Mouse (Mus musculus): Measurements from ENCODE around the gene Polr2j. TPM values are rescaled to one million over a fixed set of nuclear protein-coding genes. Genes with fewer than 3 reads are reported as not detected.

Gene Polr2j
- 9.9 and 12.2 TPM in 2 replicates for polyA plus RNA-seq (2012)

DNA sequence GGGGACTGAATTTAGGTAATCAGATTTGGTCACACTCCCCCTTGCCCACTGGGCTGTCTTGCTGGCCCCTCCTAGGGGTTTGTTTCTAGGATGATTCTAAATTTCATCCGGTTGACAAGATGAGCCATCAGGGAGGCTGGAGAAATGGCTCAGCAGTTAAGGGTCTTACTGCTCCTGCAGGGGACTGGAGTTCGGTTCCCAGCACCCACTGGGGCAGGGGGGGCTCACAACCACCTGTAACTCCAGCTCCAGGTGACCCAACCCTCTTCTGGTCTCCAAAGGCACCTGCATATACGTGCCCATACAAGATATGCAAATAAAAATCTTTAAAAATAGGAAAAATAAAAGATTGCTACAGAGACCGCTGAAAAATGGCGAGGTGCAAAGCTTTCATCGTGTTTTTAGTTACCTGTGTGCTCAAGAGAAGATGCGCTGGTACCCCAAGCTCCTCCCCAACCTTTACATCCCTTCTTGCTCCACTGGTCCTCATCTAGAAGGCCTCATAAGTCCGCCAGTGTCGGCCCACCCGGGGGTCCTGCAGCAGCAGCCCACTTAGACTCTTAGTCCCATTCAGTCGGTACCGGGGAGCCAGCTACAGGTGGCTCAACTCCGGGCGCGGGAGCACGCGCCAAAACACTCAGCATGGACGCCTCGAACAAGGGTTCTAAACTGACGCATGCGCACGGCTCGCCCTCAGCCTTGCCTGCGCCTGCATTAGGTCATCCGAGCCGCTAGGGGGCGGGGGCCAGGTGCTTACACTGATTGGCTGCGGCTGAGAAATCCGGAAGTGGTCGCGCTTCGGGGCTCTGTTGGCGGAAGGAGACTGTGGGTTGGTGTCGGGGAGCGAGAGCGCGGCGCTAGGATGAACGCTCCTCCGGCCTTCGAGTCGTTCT lies at the start of gene Polr2j:
Polr2j (plus strand) TSS at position 741 of the 893 bp plus-strand sequence.
- Histone ChIP-seq H3K36me3 (ENCODE audit: control insufficient read depth) (peaks cover 29% of the 10 kb centered on the region), H3K4me1 (ENCODE audit: control insufficient read depth) (peaks cover 37% of the 10 kb centered on the region), H3K4me3 (replicated peaks) (peak within 1 kb of the TSS; percentile 78)

DNA sequence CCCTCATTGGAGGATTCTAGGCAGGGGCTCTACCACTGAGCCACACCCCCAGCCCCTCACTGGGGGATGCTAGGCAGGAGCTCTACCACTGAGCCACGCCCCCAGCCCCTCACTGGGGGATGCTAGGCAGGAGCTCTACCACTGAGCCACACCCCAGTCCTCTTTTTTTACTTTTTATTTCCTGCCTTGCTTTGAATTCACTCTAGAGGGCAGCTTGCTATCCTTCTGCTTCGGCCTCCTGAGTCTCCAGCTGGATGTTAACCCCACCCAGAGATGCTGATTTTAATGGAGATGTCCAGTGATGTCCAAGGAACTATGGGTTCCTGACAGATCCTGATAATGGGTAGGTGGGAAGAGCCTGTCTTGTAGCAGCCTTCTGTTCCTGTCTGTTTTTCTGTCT lies 47.0 kb upstream of the Polr2j start:
- no peaks in the 10 kb centered on the region for H3K9me3 ChIP-seq (ENCODE audit: control insufficient read depth, low read length)
- TF ChIP-seq TAL1 (IDR thresholded peaks at IDR 0.05; ENCODE audit: low read length) (no peak), GATA1 (IDR thresholded peaks at IDR 0.05; ENCODE audit: low read length) (no peak)

More for the DNA sequence above, at the start of gene Polr2j:
- H3K27me3 ChIP-seq (ENCODE audit: control insufficient read depth) = no peaks in the 10 kb centered on the region
- H3K9me3 ChIP-seq (ENCODE audit: control insufficient read depth, low read length) = no peaks in the 10 kb centered on the region
- TF ChIP-seq GATA1 (IDR thresholded peaks at IDR 0.05; ENCODE audit: low read length) (no peak), TAL1 (IDR thresholded peaks at IDR 0.05; ENCODE audit: low read length) (no peak)

DNA sequence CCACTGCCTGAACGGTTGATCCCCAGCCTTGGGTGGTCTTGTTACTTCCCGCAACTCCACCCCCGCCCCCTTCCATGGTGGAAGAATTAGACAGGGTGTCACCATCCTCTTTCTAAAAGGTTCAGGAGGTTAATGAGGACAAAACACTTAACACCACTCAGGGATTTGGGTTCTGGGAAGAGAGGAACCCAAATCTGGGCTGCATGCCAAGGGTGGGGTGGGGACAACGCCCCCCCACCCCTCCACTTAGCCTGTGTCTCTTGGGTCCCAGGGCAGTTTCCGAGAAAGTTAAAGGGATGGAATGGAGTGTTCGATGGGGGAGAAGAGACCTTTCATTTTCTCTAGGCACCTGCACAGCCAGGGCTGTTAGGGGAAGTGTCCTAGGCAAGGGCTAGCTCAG lies 43.4 kb upstream of the Polr2j start:
- Histone ChIP-seq H3K4me1 (ENCODE audit: control insufficient read depth) (no peaks in the 10 kb centered on the region), H3K4me3 (replicated peaks) (no peak overlapping the region)
- TF ChIP-seq TAL1 (IDR thresholded peaks at IDR 0.05; ENCODE audit: low read length) (no peak), GATA1 (IDR thresholded peaks at IDR 0.05; ENCODE audit: low read length) (no peak)

More for the DNA sequence above, 47.0 kb upstream of the Polr2j start:
- H3K36me3 ChIP-seq (ENCODE audit: control insufficient read depth) = no peaks in the 10 kb centered on the region
- no peaks in the 10 kb centered on the region for H3K4me1 ChIP-seq (ENCODE audit: control insufficient read depth)
- H3K27me3 ChIP-seq (ENCODE audit: control insufficient read depth) = no peaks in the 10 kb centered on the region
- H3K4me3 ChIP-seq (replicated peaks) = no peak overlapping the region

DNA sequence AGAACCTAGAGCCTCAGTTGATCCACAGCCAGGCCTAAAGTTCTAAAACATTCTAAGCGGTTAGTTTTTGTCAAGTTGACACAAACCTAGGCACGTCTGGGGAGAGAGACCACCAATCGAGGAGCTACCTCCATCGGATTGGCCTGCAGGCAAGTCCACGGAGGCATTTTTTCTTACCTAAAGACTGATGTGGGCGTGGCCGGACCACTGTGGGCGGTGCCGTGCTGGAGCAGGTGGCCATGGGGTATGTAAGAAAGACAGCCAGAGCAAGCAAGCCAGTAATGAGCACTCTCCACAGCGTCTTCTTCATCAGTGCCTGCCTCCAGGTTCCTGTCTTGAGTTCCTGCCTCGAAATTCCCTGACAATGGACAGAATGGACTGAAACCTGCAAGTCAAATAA lies 42.9 kb upstream of the Polr2j start:
- Histone ChIP-seq H3K4me1 (ENCODE audit: control insufficient read depth) (no peaks in the 10 kb centered on the region), H3K9me3 (ENCODE audit: control insufficient read depth, low read length) (no peaks in the 10 kb centered on the region)
- no peak for TF ChIP-seq TAL1 (IDR thresholded peaks at IDR 0.05; ENCODE audit: low read length)
- TF ChIP-seq GATA1 (IDR thresholded peaks at IDR 0.05; ENCODE audit: low read length) = no peak

More for the DNA sequence above, 43.4 kb upstream of the Polr2j start:
- H3K36me3 ChIP-seq (ENCODE audit: control insufficient read depth) = no peaks in the 10 kb centered on the region
- no peaks in the 10 kb centered on the region for H3K27me3 ChIP-seq (ENCODE audit: control insufficient read depth)
- no peaks in the 10 kb centered on the region for H3K9me3 ChIP-seq (ENCODE audit: control insufficient read depth, low read length)

DNA sequence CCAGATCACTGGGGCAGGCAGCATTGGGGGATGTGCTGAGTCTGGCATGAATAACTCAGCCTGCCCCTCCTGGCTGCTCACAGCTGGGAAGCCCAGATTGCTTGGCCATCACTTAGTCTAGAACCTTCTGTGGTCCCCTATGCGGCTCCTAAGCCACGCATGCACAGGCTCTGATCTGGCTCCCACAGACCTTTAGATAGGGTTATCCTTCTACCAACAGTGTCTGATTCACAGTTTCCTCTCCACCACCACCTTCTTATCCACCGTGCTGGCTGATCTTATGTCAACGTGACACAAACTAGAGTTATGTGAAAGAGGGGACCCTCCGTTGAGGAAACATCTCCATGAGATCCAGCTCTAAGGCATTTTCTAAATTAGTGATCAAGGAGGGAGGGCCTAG lies 41.4 kb upstream of the Polr2j start:
- TF ChIP-seq TAL1 (IDR thresholded peaks at IDR 0.05; ENCODE audit: low read length) (no peak), GATA1 (IDR thresholded peaks at IDR 0.05; ENCODE audit: low read length) (no peak)
- H3K4me1 ChIP-seq (ENCODE audit: control insufficient read depth) = no peaks in the 10 kb centered on the region
- H3K9me3 ChIP-seq (ENCODE audit: control insufficient read depth, low read length) = no peaks in the 10 kb centered on the region
- H3K27me3 ChIP-seq (ENCODE audit: control insufficient read depth) = no peaks in the 10 kb centered on the region
- no peaks in the 10 kb centered on the region for H3K36me3 ChIP-seq (ENCODE audit: control insufficient read depth)
- H3K4me3 ChIP-seq (replicated peaks) = no peak overlapping the region

More for the DNA sequence above, 42.9 kb upstream of the Polr2j start:
- Histone ChIP-seq H3K27me3 (ENCODE audit: control insufficient read depth) (no peaks in the 10 kb centered on the region), H3K36me3 (ENCODE audit: control insufficient read depth) (no peaks in the 10 kb centered on the region), H3K4me3 (replicated peaks) (no peak overlapping the region)

DNA sequence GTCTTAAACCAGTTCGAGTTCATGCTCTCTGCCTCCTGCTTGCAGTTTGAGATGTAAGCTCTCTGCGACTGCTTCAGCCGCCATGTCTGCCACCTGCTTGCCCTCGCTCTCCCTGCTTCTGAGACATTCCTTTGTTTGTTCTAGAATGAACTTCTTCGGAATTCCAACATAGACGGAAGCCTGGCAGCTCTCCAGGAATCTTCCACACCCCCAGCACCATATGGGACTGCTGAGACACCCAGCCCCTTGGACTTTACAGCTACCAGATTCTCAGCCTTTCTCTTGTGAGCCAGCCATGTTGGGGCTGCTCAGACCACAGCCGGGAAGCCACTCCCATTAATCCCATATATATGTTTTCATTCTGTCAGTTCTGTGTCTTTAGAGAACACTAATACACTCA lies 40.1 kb upstream of the Polr2j start:
- no peaks in the 10 kb centered on the region for H3K27me3 ChIP-seq (ENCODE audit: control insufficient read depth)
- H3K4me1 ChIP-seq (ENCODE audit: control insufficient read depth) = no peaks in the 10 kb centered on the region
- no peaks in the 10 kb centered on the region for H3K36me3 ChIP-seq (ENCODE audit: control insufficient read depth)
- H3K4me3 ChIP-seq (replicated peaks) = no peak overlapping the region
- TF ChIP-seq TAL1 (IDR thresholded peaks at IDR 0.05; ENCODE audit: low read length) (no peak), GATA1 (IDR thresholded peaks at IDR 0.05; ENCODE audit: low read length) (no peak)
- H3K9me3 ChIP-seq (ENCODE audit: control insufficient read depth, low read length) = no peaks in the 10 kb centered on the region

DNA sequence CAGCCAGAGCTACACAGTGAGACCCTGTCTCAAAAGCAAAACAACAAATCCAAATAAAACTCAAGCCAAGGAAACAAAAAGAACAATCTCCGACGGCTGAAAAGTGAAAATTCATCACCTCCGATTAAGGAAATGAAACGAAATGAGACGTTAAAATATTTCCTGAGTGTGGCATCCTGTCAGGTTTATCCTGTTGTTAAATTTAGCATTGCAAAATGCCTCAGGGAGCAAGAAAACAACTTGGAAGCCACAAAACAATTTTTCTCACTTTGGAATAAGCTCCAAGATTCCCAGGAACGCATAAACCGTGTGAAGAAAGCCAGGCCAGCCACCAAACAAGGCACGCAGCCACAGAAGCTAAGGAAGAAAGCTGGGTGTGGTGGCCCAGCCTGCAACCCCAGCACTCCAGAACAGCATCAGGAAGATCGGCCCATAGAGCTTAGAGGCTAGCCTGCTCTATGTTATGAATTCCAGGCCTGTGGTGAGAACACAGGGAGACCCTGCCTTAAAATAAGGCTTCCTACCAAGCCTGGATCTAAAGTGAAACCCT lies 39.4 kb upstream of the Polr2j start:
- no peaks in the 10 kb centered on the region for H3K4me1 ChIP-seq (ENCODE audit: control insufficient read depth)
- H3K27me3 ChIP-seq (ENCODE audit: control insufficient read depth) = no peaks in the 10 kb centered on the region
- TF ChIP-seq GATA1 (IDR thresholded peaks at IDR 0.05; ENCODE audit: low read length) = no peak
- TF ChIP-seq TAL1 (IDR thresholded peaks at IDR 0.05; ENCODE audit: low read length) = no peak
- no peaks in the 10 kb centered on the region for H3K36me3 ChIP-seq (ENCODE audit: control insufficient read depth)
- no peaks in the 10 kb centered on the region for H3K9me3 ChIP-seq (ENCODE audit: control insufficient read depth, low read length)
- H3K4me3 ChIP-seq (replicated peaks) = no peak overlapping the region

DNA sequence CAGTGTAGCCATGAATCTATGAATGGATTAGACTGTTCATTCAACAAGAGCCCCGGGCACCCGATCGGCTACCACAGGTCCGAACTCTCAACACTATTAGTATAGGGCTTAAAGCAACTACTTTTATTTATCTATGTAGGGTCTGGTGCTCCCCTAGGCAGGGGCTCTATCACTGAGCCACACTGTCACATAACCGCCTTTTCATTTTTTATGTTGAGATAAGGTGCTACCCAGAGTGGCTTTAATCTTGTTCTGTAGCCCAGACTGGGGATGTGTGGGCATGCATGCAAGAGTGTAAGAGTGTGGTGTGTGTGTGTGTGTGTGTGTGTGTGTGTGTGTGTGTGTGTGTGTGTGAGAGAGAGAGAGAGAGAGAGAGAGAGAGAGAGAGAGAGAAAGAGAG lies 38.3 kb upstream of the Polr2j start:
- H3K27me3 ChIP-seq (ENCODE audit: control insufficient read depth) = no peaks in the 10 kb centered on the region
- TF ChIP-seq GATA1 (IDR thresholded peaks at IDR 0.05; ENCODE audit: low read length) (no peak), TAL1 (IDR thresholded peaks at IDR 0.05; ENCODE audit: low read length) (no peak)
- H3K9me3 ChIP-seq (ENCODE audit: control insufficient read depth, low read length) = no peaks in the 10 kb centered on the region
- no peak overlapping the region for H3K4me3 ChIP-seq (replicated peaks)
- H3K36me3 ChIP-seq (ENCODE audit: control insufficient read depth) = no peaks in the 10 kb centered on the region
- H3K4me1 ChIP-seq (ENCODE audit: control insufficient read depth) = no peaks in the 10 kb centered on the region

DNA sequence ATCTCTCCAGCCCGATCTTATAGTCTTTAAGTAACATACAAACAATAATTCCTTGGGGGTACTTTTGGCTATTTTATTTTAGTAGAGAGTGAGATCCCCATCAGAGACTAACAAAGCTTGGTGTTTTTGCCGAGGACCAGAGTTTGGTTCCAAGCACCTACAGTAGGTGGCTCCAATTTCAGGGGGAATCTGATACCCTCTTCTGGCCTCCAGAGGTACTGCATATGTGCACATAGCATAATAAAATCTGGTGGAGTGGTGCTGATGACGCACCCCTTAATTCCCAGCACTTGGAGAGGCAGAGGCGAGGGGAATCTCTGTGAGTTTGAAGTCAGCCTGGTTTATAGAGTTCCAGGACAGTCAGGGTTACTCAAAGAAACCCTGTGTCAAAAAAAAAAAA lies 34.1 kb upstream of the Polr2j start:
- H3K4me1 ChIP-seq (ENCODE audit: control insufficient read depth) = peaks cover 15% of the 10 kb centered on the region

More for the DNA sequence above, 34.1 kb upstream of the Polr2j start:
- no peak for TF ChIP-seq GATA1 (IDR thresholded peaks at IDR 0.05; ENCODE audit: low read length)
- no peak for TF ChIP-seq TAL1 (IDR thresholded peaks at IDR 0.05; ENCODE audit: low read length)
- Histone ChIP-seq H3K27me3 (ENCODE audit: control insufficient read depth) (peaks cover 31% of the 10 kb centered on the region), H3K9me3 (ENCODE audit: control insufficient read depth, low read length) (no peaks in the 10 kb centered on the region), H3K36me3 (ENCODE audit: control insufficient read depth) (no peaks in the 10 kb centered on the region), H3K4me3 (replicated peaks) (no peak overlapping the region)
